Mouse (Mus musculus) liver, embryonic 11.5 days (tissue): ENCODE results near the gene Capn9. TPM values are rescaled to one million over a fixed set of nuclear protein-coding genes. Genes with fewer than 3 reads are reported as not detected.
A peak's percentile ranks its signal among the peaks of the same experiment; 100 is the strongest.

Experiments
- ATAC-seq: fragments of 200-750 bp; cut with Nextera tagmentation; replicated peaks from 2 replicates; pipeline ENCODE4 v1.8.0; 2017; ENCODE audit warnings: moderate number of reproducible peaks, mild to moderate bottlenecking, moderate TSS enrichment, moderate library complexity; ENCODE audit not compliant: low FRiP score
- DNase-seq: peaks from one replicate; pipeline ENCODE4 v3.0.0-alpha.2; 2017; ENCODE audit warnings: low spot score
- H3K27ac ChIP-seq: fragments of 300-500 bp; sonication (generic); 2 replicates; pipeline ENCODE4 v1.5.1; 2014; ENCODE audit warnings: mild to moderate bottlenecking, low read depth, low read length, control low read depth
- H3K27me3 ChIP-seq: fragments of 300-500 bp; sonication (generic); replicated peaks from 2 replicates; pipeline ENCODE4 v1.6.1; 2014; ENCODE audit warnings: low read length, mixed read lengths; ENCODE audit not compliant: control insufficient read depth, insufficient read depth
- H3K36me3 ChIP-seq: fragments of 300-500 bp; sonication (generic); 2 replicates; pipeline ENCODE4 v1.6.1; 2014; ENCODE audit warnings: mild to moderate bottlenecking, low read length, moderate library complexity, mixed read lengths; ENCODE audit not compliant: control insufficient read depth, insufficient read depth
- H3K4me1 ChIP-seq: fragments of 300-500 bp; sonication (generic); replicated peaks from 2 replicates; pipeline ENCODE4 v1.6.1; 2014; ENCODE audit warnings: low read length, mixed read lengths; ENCODE audit not compliant: control insufficient read depth, insufficient read depth
- H3K4me2 ChIP-seq: fragments of 300-500 bp; sonication (generic); 2 replicates; pipeline ENCODE4 v1.6.1; 2014; ENCODE audit warnings: mild to moderate bottlenecking, control low read depth, moderate library complexity
- H3K4me3 ChIP-seq: fragments of 300-500 bp; sonication (generic); 2 replicates; pipeline ENCODE4 v1.5.1; 2014; ENCODE audit warnings: low read depth, low read length, control low read depth
- H3K9ac ChIP-seq: fragments of 300-500 bp; sonication (generic); 2 replicates; pipeline ENCODE4 v1.6.1; 2014; ENCODE audit warnings: low read depth, low read length, control low read depth
- H3K9me3 ChIP-seq: fragments of 300-500 bp; sonication (generic); 2 replicates; pipeline ENCODE4 v1.6.1; 2016; ENCODE audit warnings: low read length, inconsistent platforms, mixed read lengths; ENCODE audit not compliant: control insufficient read depth
- WGBS: fragments of 180-500 bp; shearing (Covaris S2); extraction: QIAGEN DNeasy Blood & Tissue Kit; methylation state at CpG from one replicate; pipeline ENCODE4 v1.1.7; 2014; 5-methylcytosine and 5-hydroxymethylcytosine counted together
- polyA plus RNA-seq: library from polyadenylated mRNA; unstranded; fragments of >200 nt; fragmentation: Nextera tagmentation; extraction: Ambion mirVana; gene quantifications from 2 replicates; pipeline ENCODE4 v1.2.1, GENCODE M21; 2014

Gene Capn9
- polyA plus RNA-seq, 1 experiment from 2014 or later, result not detected

GRCm38 (mm10) chr8:124617266-124617869 is 41.5 kb downstream of the Capn9 start:
- no peaks in the 10 kb centered on the region for H3K4me1 ChIP-seq
- H3K9me3 ChIP-seq, result no peaks in the 10 kb centered on the region
- peak overlapping the region; percentile 63 for H3K4me2 ChIP-seq
- H3K36me3 ChIP-seq, result no peaks in the 10 kb centered on the region
- ATAC-seq, result peak; percentile 45; the same call in 1 of the 2 replicates
- 0 out of 2 replicates have a peak, but pooled peaks cover 3% of the 10 kb centered on the region for H3K27me3 ChIP-seq
- no peak overlapping the region for H3K9ac ChIP-seq
- WGBS, result 18% methylated on average over 17 of the region's 17 CpGs
- H3K27ac ChIP-seq, result no peak overlapping the region
- 0 out of 2 replicates have a peak overlapping the region, but pooled peaks have one; percentile 15 for H3K4me3 ChIP-seq
- peak; percentile 69 for DNase-seq

- no peaks in the 10 kb centered on the region for H3K36me3 ChIP-seq
- 56% methylated on average over 9 of the region's 9 CpGs for WGBS
- no peak overlapping the region for H3K9ac ChIP-seq
- H3K4me2 ChIP-seq, result no peak overlapping the region
- no peak overlapping the region for H3K27ac ChIP-seq
- H3K9me3 ChIP-seq, result no peaks in the 10 kb centered on the region
- ATAC-seq (no peak), DNase-seq (no peak)
- H3K27me3 ChIP-seq, result 0 out of 2 replicates have a peak, but pooled peaks cover 3% of the 10 kb centered on the region
- no peak overlapping the region for H3K4me3 ChIP-seq
- H3K4me1 ChIP-seq, result no peaks in the 10 kb centered on the region
These were observed 42.3 kb downstream of the Capn9 start for GRCm38 (mm10) chr8:124618252-124618651.

DNA sequence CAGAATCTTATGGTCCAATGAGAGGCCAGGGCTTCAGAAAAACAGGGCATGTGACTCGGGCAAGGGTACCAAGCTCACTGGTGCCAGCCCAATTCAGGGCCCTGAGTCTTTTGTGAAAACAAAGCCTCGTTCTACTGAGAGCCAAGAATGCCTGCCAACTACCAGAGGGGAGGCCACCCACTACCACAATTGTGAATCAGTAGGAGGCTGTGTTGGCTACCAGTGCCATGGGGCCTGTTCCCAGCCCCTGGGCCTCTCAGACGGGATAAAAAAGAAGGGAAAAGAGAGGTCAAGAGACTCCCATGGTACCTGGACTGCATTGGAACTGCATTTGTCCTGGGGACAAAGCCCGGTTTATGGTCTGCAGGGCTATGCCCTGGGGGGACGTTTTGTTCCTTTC is 45.3 kb downstream of the Capn9 start:
- Histone ChIP-seq H3K27ac (no peak overlapping the region), H3K27me3 (0 out of 2 replicates have a peak, but pooled peaks cover 3% of the 10 kb centered on the region), H3K4me3 (no peak overlapping the region), H3K4me2 (no peak overlapping the region), H3K9ac (no peak overlapping the region), H3K4me1 (no peaks in the 10 kb centered on the region), H3K36me3 (no peaks in the 10 kb centered on the region), H3K9me3 (no peaks in the 10 kb centered on the region)
- WGBS, result 68% methylated on average over 5 of the region's 5 CpGs
- DNase-seq, result no peak
- ATAC-seq, result no peak

DNA sequence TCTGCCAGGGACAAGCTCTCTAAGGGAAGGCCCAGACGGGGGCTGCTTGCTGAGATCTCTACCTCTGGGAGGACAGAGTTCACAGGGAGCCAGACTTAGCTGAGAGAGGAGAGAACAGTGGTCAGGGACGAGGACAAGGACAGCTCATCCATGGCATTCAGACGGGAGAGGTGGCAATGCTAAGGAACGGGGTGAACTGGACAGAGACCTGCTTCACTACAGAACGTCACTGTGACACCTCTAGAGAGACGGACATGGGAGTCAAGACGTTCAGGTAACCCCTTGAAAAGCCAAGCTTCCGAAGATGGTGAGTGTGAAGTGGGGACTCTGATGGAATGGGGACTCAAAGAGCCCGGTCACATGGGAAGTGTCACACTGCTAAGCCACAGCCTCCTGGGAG is 50.3 kb downstream of the Capn9 start:
- ATAC-seq (no peak), DNase-seq (no peak)
- no peak overlapping the region for H3K27ac ChIP-seq
- no peaks in the 10 kb centered on the region for H3K27me3 ChIP-seq
- H3K4me1 ChIP-seq, result no peaks in the 10 kb centered on the region
- H3K4me2 ChIP-seq, result no peak overlapping the region
- no peak overlapping the region for H3K4me3 ChIP-seq
- no peaks in the 10 kb centered on the region for H3K36me3 ChIP-seq
- 82% methylated on average over 9 of the region's 9 CpGs for WGBS
- no peak overlapping the region for H3K9ac ChIP-seq
- no peaks in the 10 kb centered on the region for H3K9me3 ChIP-seq

- Histone ChIP-seq H3K4me1 (no peaks in the 10 kb centered on the region), H3K4me3 (no peak overlapping the region), H3K9ac (no peak overlapping the region), H3K36me3 (no peaks in the 10 kb centered on the region), H3K4me2 (no peak overlapping the region), H3K9me3 (no peaks in the 10 kb centered on the region), H3K27ac (no peak overlapping the region), H3K27me3 (no peaks in the 10 kb centered on the region)
- DNase-seq (no peak), ATAC-seq (no peak)
- WGBS, result 81% methylated on average over 6 of the region's 6 CpGs
These were observed 54.6 kb downstream of the Capn9 start for GRCm38 (mm10) chr8:124630489-124630888.

DNA sequence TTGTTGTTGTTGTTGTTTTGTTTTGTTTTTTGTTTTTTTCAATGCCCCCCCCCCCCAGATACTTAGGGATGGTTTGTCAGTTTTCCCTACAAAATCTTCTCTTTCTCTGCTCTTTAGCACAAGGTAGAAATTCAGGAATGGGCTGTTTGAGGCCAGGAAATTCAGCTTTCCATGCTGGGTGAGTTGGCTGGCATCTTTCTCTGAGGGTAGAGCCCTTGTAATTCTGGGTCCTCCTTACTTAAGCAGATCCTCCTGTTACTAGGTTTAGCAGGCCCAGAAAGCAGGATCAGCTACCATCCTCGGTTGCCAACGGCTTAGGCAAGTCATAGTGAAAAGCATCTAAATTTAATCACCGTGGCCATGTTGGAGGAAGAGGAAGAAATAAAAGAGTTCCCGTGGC is 55.0 kb downstream of the Capn9 start:
- Histone ChIP-seq H3K4me2 (no peak overlapping the region), H3K9me3 (no peaks in the 10 kb centered on the region), H3K4me3 (no peak overlapping the region), H3K27ac (no peak overlapping the region), H3K36me3 (no peaks in the 10 kb centered on the region), H3K9ac (no peak overlapping the region), H3K4me1 (no peaks in the 10 kb centered on the region), H3K27me3 (no peaks in the 10 kb centered on the region)
- WGBS, result 70% methylated on average over 4 of the region's 4 CpGs
- no peak for DNase-seq
- ATAC-seq, result no peak

- Histone ChIP-seq H3K4me1 (no peaks in the 10 kb centered on the region), H3K27ac (no peak overlapping the region), H3K4me2 (no peak overlapping the region), H3K4me3 (no peak overlapping the region), H3K9ac (no peak overlapping the region), H3K9me3 (no peaks in the 10 kb centered on the region), H3K27me3 (no peaks in the 10 kb centered on the region), H3K36me3 (no peaks in the 10 kb centered on the region; the same call in 1 of the 2 replicates)
- DNase-seq (no peak), ATAC-seq (no peak)
- 56% methylated on average over 7 of the region's 7 CpGs for WGBS
These were observed 56.1 kb downstream of the Capn9 start for GRCm38 (mm10) chr8:124631966-124632365.

DNA sequence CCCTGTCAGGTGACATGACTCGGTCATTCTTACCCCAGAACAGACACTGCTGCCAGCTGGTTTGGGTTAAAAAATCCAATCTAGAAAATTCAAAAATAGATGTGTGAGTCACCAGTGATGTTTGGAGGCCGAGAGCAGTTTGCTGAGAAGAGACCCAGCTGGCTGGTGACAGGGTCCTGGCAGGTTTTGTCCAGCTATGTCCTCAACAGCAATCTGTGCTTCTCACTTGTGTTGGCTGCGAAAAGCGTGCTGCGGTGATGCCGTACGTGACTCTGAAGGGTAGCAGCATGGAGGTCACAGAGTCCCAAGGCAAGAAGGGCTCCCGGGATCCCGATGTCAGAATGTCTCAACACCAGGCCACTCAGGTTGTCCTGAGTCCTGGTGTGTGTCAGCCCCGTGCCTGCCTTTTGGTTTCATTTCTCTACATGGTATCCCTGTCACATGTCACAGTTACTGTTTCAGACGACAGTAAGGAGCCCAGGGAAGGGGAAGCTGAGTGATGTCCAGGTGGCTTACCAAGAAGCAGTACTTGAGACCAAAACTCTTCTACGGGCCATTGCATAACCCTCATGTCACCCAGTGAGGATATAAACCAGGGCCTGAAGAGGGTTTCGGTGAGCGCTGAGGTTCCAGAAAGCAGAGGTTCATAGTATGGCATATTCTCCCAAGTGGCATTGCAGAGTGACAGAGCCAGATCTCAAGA is 57.2 kb downstream of the Capn9 start:
- H3K4me1 ChIP-seq, result no peaks in the 10 kb centered on the region
- H3K4me2 ChIP-seq, result no peak overlapping the region
- H3K27ac ChIP-seq, result no peak overlapping the region
- H3K4me3 ChIP-seq, result no peak overlapping the region
- H3K9me3 ChIP-seq, result no peaks in the 10 kb centered on the region
- 82% methylated on average over 14 of the region's 14 CpGs for WGBS
- H3K36me3 ChIP-seq, result peaks cover 6% of the 10 kb centered on the region
- no peaks in the 10 kb centered on the region for H3K27me3 ChIP-seq
- ATAC-seq (no peak), DNase-seq (no peak)
- no peak overlapping the region for H3K9ac ChIP-seq
